ENCODE assay signal across 11 mouse cellular contexts in genomic region chr6:52189172-52189591, GRCm38 (mm10). TPM values are rescaled to one million over a fixed set of nuclear protein-coding genes. Genes with fewer than 3 reads are reported as not detected.
A peak's percentile ranks its signal among the peaks of the same experiment; 100 is the strongest.
DNase-seq lines count a peak whose midpoint lies in the region; ATAC-seq and TF ChIP-seq lines count a peak whose summit lies in the region.
"Had no signal": no experiment of that assay in that cellular context is flagged by ENCODE, and none has a peak within 500 bp of the region (broad histone marks: within the 10 kb centered on the region; RNA-seq: fewer than 3 reads in every experiment).

No protein-coding gene starts in this region.

- H3K9me3 ChIP-seq in intestine, postnatal 0 days (ENCODE audit: control insufficient read depth), result no peaks in the 10 kb centered on the region
- H3K9me3 ChIP-seq in lung, postnatal 0 days (ENCODE audit: low read length), result no peaks in the 10 kb centered on the region
- H3K9me3 ChIP-seq: embryonic facial prominence, embryonic 15.5 days had no signal

- H3K4me1 ChIP-seq in intestine, postnatal 0 days (replicated peaks; ENCODE audit: control insufficient read depth, insufficient read depth, low read length), result peaks cover 14% of the 10 kb centered on the region; the same call in 1 of the 2 replicates
- H3K4me1 ChIP-seq in lung, postnatal 0 days (ENCODE audit: insufficient read depth, low read depth, low read length), result peaks cover 9% of the 10 kb centered on the region; the same call in 1 of the 2 replicates

- DNase-seq in adrenal gland, postnatal 10 days, result peak; percentile 59
- DNase-seq in adrenal gland, adult 8-10 months, result no peak
- DNase-seq in 3T3-L1 (ENCODE audit: low read depth, low spot score) (peak; percentile 54), MN1 (ENCODE audit: low spot score) (no peak)
- peak; percentile 92 for DNase-seq in lung, postnatal 0 days (ENCODE audit: low spot score)
- no peak for DNase-seq in layer of hippocampus, adult 11-12 months (ENCODE audit: low spot score)
- no peak for DNase-seq in frontal cortex, postnatal 36 days (ENCODE audit: low spot score in 2 of 2)

- ATAC-seq in intestine, postnatal 0 days, result no peak
- ATAC-seq in lung, postnatal 0 days, result peak; percentile 79

- H3K4me3 ChIP-seq in intestine, postnatal 0 days (ENCODE audit: low read depth, low read length), result no peak overlapping the region
- H3K4me3 ChIP-seq in lung, postnatal 0 days (ENCODE audit: low read depth, low read length), result no peak overlapping the region
- H3K4me3 ChIP-seq: embryonic facial prominence, embryonic 15.5 days had no signal

- 50% methylated on average over 5 of the region's 5 CpGs for WGBS in intestine, postnatal 0 days
- WGBS in lung, postnatal 0 days, result 11% methylated on average over 5 of the region's 5 CpGs

- H3K27me3 ChIP-seq in intestine, postnatal 0 days (replicated peaks; ENCODE audit: control insufficient read depth, insufficient read depth, low read length), result 0 out of 2 replicates have a peak, but pooled peaks cover 4% of the 10 kb centered on the region
- H3K27me3 ChIP-seq in lung, postnatal 0 days (replicated peaks; ENCODE audit: insufficient read depth, low read length), result peaks cover 14% of the 10 kb centered on the region; the same call in 1 of the 2 replicates

- no peaks in the 10 kb centered on the region for H3K36me3 ChIP-seq in intestine, postnatal 0 days (ENCODE audit: control insufficient read depth, insufficient read depth)
- H3K36me3 ChIP-seq in lung, postnatal 0 days (ENCODE audit: insufficient read depth, low read length), result no peaks in the 10 kb centered on the region
- H3K36me3 ChIP-seq: embryonic facial prominence, embryonic 15.5 days had no signal

- H3K9ac ChIP-seq in intestine, postnatal 0 days (ENCODE audit: low read depth, low read length), result no peak overlapping the region
- H3K9ac ChIP-seq in lung, postnatal 0 days (replicated peaks; ENCODE audit: low read depth), result no peak overlapping the region
- H3K9ac ChIP-seq: embryonic facial prominence, embryonic 15.5 days had no signal

- H3K4me2 ChIP-seq in intestine, postnatal 0 days (replicated peaks; ENCODE audit: low read depth), result peak overlapping the region; percentile 1; the same call in 1 of the 2 replicates
- H3K4me2 ChIP-seq in lung, postnatal 0 days (replicated peaks; ENCODE audit: low read depth, low read length), result no peak overlapping the region
- H3K4me2 ChIP-seq: embryonic facial prominence, embryonic 15.5 days had no signal

- H3K27ac ChIP-seq in intestine, postnatal 0 days (ENCODE audit: low read depth, low read length), result 0 out of 2 replicates have a peak overlapping the region, but pooled peaks have one; percentile 85
- peak overlapping the region; percentile 93 for H3K27ac ChIP-seq in lung, postnatal 0 days (ENCODE audit: low read length)
- H3K27ac ChIP-seq: embryonic facial prominence, embryonic 15.5 days had no signal

- no peak for TF ChIP-seq CTCF in intestine, postnatal 0 days (IDR thresholded peaks at IDR 0.05; ENCODE audit: low read depth)
- no peak for TF ChIP-seq CTCF in lung, postnatal 0 days (IDR thresholded peaks at IDR 0.05)

- peak; percentile 23; the same call in 1 of the 2 replicates for TF ChIP-seq EP300 in lung, postnatal 0 days (IDR thresholded peaks at IDR 0.05)

RNA-seq across cellular contexts. Expression of gene Hoxa4, which starts 2.4 kb away (rescaled TPM):
- total RNA-seq in adrenal gland, postnatal 10 days (2021), result 10 to 100 TPM in 1 of 2 experiments, 1 to 10 TPM in 1; 8.0 to 11.4 TPM
- total RNA-seq in adrenal gland, adult 8-10 months (2022), result 1 to 10 TPM; 1.9 to 3.3 (median 2.7) TPM
- polyA plus RNA-seq in intestine, postnatal 0 days (2015; fragmentation: Nextera tagmentation; extraction: Ambion mirVana), result 3.6 and 4.5 TPM in 2 replicates
- 3.7 and 3.9 TPM in 2 replicates for polyA plus RNA-seq in lung, postnatal 0 days (2015; fragmentation: Nextera tagmentation; extraction: Ambion mirVana)

RNA-seq across cellular contexts. Expression of gene 5730596B20Rik, which starts 11.9 kb away (rescaled TPM):
- under 1 TPM; 0.27 to 0.94 TPM for total RNA-seq in adrenal gland, postnatal 10 days (2021)
- total RNA-seq in adrenal gland, adult 8-10 months (2022), result under 1 TPM; 0.17 to 0.77 (median 0.42) TPM
- 0.61 and 0.97 TPM in 2 replicates for polyA plus RNA-seq in intestine, postnatal 0 days (2015; fragmentation: Nextera tagmentation; extraction: Ambion mirVana)
- 1.5 and 1.6 TPM in 2 replicates for polyA plus RNA-seq in lung, postnatal 0 days (2015; fragmentation: Nextera tagmentation; extraction: Ambion mirVana)
- total RNA-seq: granulocyte monocyte progenitor cell, adult 5-6 weeks had no signal
- polyA plus RNA-seq: embryonic facial prominence, embryonic 15.5 days had no signal

RNA-seq across cellular contexts. Expression of gene Hoxa5, which starts 15.2 kb away (rescaled TPM):
- 10 to 100 TPM; 28.0 to 28.2 TPM for total RNA-seq in adrenal gland, postnatal 10 days (2021)
- total RNA-seq in adrenal gland, adult 8-10 months (2022), result 10 to 100 TPM; 10.8 to 15.6 (median 13.3) TPM
- 14.8 and 15.3 TPM in 2 replicates for polyA plus RNA-seq in intestine, postnatal 0 days (2015; fragmentation: Nextera tagmentation; extraction: Ambion mirVana)
- polyA plus RNA-seq in lung, postnatal 0 days (2015; fragmentation: Nextera tagmentation; extraction: Ambion mirVana), result 39.7 and 40.3 TPM in 2 replicates

RNA-seq across cellular contexts. Expression of gene Hoxa6, which starts 19.3 kb away (rescaled TPM):
- 1 to 10 TPM; 4.8 to 8.6 TPM for total RNA-seq in adrenal gland, postnatal 10 days (2021)
- 1 to 10 TPM; 3.6 to 9.5 (median 5.2) TPM for total RNA-seq in adrenal gland, adult 8-10 months (2022)
- polyA plus RNA-seq in intestine, postnatal 0 days (2015; fragmentation: Nextera tagmentation; extraction: Ambion mirVana), result 0.76 and 0.81 TPM in 2 replicates
- polyA plus RNA-seq in lung, postnatal 0 days (2015; fragmentation: Nextera tagmentation; extraction: Ambion mirVana), result 0.95 and 1.1 TPM in 2 replicates
- total RNA-seq: liver, adult 2 months had no signal
- polyA plus RNA-seq: embryonic facial prominence, embryonic 15.5 days; liver, adult 2 months had no signal

RNA-seq across cellular contexts. Expression of gene Hoxa3, which starts 24.0 kb away (rescaled TPM):
- 10 to 100 TPM in 1 of 2 experiments, 1 to 10 TPM in 1; 5.9 to 13.5 TPM for total RNA-seq in adrenal gland, postnatal 10 days (2021)
- 1 to 10 TPM; 2.9 to 9.8 (median 6.8) TPM for total RNA-seq in adrenal gland, adult 8-10 months (2022)
- 3.4 and 3.6 TPM in 2 replicates for polyA plus RNA-seq in intestine, postnatal 0 days (2015; fragmentation: Nextera tagmentation; extraction: Ambion mirVana)
- polyA plus RNA-seq in lung, postnatal 0 days (2015; fragmentation: Nextera tagmentation; extraction: Ambion mirVana), result 4.3 and 4.8 TPM in 2 replicates

Comparison
In these comparisons a context has a peak if more than half of its experiments do, and no peak if none do; other contexts are left out.
1. DNase-seq: peak in adrenal gland, postnatal 10 days (single experiment), 3T3-L1 (single experiment) and lung, postnatal 0 days (single experiment); none in adrenal gland, adult 8-10 months (single experiment), MN1 (single experiment), layer of hippocampus, adult 11-12 months (single experiment) and frontal cortex, postnatal 36 days (0 of 2).